Mouse (Mus musculus) MEL (cell line): ENCODE data around the gene Tcirg1. TPM values are rescaled to one million over a fixed set of nuclear protein-coding genes. Genes with fewer than 3 reads are reported as not detected.
A peak's percentile ranks its signal among the peaks of the same experiment; 100 is the strongest.

Experiments used
- DNase-seq: peaks from one replicate; pipeline ENCODE4 v3.0.0; 2011; ENCODE audit warnings: low read depth, low spot score
- H3K27ac ChIP-seq: 2 replicates; pipeline ENCODE4 v1.5.1; 2012; ENCODE audit warnings: low read depth, mild to moderate bottlenecking, control low read depth, low read length, moderate library complexity; ENCODE audit not compliant: control insufficient read depth
- H3K27me3 ChIP-seq, 2 experiments: fragments of 150-350 bp in 1 of 2; sonication (generic) in 1 of 2; 2 replicates each; pipeline ENCODE4 v1.6.1; 2012; ENCODE audit warnings: low read length in 2 of 2, mild to moderate bottlenecking in 2 of 2, improper control_type of control experiment in 1 of 2, moderate library complexity in 1 of 2; ENCODE audit not compliant: insufficient read depth in 2 of 2, control insufficient read depth in 1 of 2
- H3K36me3 ChIP-seq, 2 experiments: 2 replicates each; pipeline ENCODE4 v1.6.1; 2012 to 2014; ENCODE audit warnings: low read length in 2 of 2, improper control_type of control experiment in 1 of 2, inconsistent platforms in 1 of 2, mild to moderate bottlenecking in 1 of 2; ENCODE audit not compliant: insufficient read depth in 2 of 2, control insufficient read depth in 1 of 2
- H3K4me1 ChIP-seq, 2 experiments: fragments of 150-350 bp in 1 of 2; sonication (generic) in 1 of 2; 2 replicates each; pipeline ENCODE4 v1.6.1; 2012; ENCODE audit warnings: low read length in 2 of 2, improper control_type of control experiment in 1 of 2, mild to moderate bottlenecking in 1 of 2; ENCODE audit not compliant: insufficient read depth in 2 of 2, control insufficient read depth in 1 of 2
- H3K4me3 ChIP-seq, 2 experiments: fragments of 150-350 bp in 1 of 2; sonication (generic) in 1 of 2; 2 replicates each; pipeline ENCODE4 v1.5.1; 2012; ENCODE audit warnings: low read depth in 2 of 2, low read length in 2 of 2, mild to moderate bottlenecking in 2 of 2, moderate library complexity in 2 of 2, control low read depth in 1 of 2, improper control_type of control experiment in 1 of 2; ENCODE audit not compliant: control insufficient read depth in 1 of 2, insufficient read depth in 1 of 2
- H3K79me2 ChIP-seq: 2 replicates; pipeline ENCODE4 v1.6.1; 2012; ENCODE audit warnings: mild to moderate bottlenecking, low read length, moderate library complexity; ENCODE audit not compliant: control insufficient read depth, poor library complexity, insufficient read depth
- H3K9ac ChIP-seq: 2 replicates; pipeline ENCODE4 v1.6.1; 2012; ENCODE audit warnings: low read depth, mild to moderate bottlenecking, control low read depth, low read length, moderate library complexity; ENCODE audit not compliant: control insufficient read depth, poor library complexity, severe bottlenecking
- H3K9me3 ChIP-seq: fragments of 150-350 bp; sonication (generic); replicated peaks from 2 replicates; pipeline ENCODE4 v1.6.1; 2012; ENCODE audit warnings: mild to moderate bottlenecking, low read length, improper control_type of control experiment, moderate library complexity; ENCODE audit not compliant: insufficient read depth
- BHLHE40 ChIP-seq: IDR thresholded peaks from 2 replicates; pipeline ENCODE4 v1.6.1; 2012; ENCODE audit warnings: low read depth, mild to moderate bottlenecking, inconsistent platforms, low read length, improper control_type of control experiment, borderline replicate concordance
- CHD1 ChIP-seq: IDR thresholded peaks from 2 replicates; pipeline ENCODE4 v1.6.1; 2012; ENCODE audit warnings: low read depth, mild to moderate bottlenecking, inconsistent platforms, low read length, improper control_type of control experiment
- CHD2 ChIP-seq: IDR thresholded peaks from 2 replicates; pipeline ENCODE4 v1.6.1; 2011; ENCODE audit warnings: low read length, improper control_type of control experiment
- CTCF ChIP-seq, 3 experiments: IDR thresholded peaks in 2 of 3; conservative IDR thresholded peaks in 1 of 3; 2 replicates each; pipeline ENCODE4 v1.5.1; 2011 to 2012; ENCODE audit warnings: low read length in 3 of 3, low read depth in 2 of 3, mild to moderate bottlenecking in 2 of 3, improper control_type of control experiment in 1 of 3, inconsistent platforms in 1 of 3, mixed read lengths in 1 of 3, moderate library complexity in 1 of 3; ENCODE audit not compliant: control insufficient read depth in 1 of 3, insufficient read depth in 1 of 3, poor library complexity in 1 of 3, severe bottlenecking in 1 of 3
- EP300 ChIP-seq, 2 experiments: IDR thresholded peaks; 2 replicates each; pipeline ENCODE4 v1.6.1; 2011; ENCODE audit warnings: improper control_type of control experiment in 2 of 2, low read length in 2 of 2, low read depth in 1 of 2, mild to moderate bottlenecking in 1 of 2
- ETS1 ChIP-seq: IDR thresholded peaks from 2 replicates; pipeline ENCODE4 v1.6.1; 2012; ENCODE audit warnings: low read depth, mild to moderate bottlenecking, inconsistent platforms, low read length, improper control_type of control experiment, moderate library complexity
- GATA1 ChIP-seq: IDR thresholded peaks from 2 replicates; pipeline ENCODE4 v1.6.1; 2011; ENCODE audit warnings: low read depth, low read length, improper control_type of control experiment
- JUND ChIP-seq: IDR thresholded peaks from 2 replicates; pipeline ENCODE4 v1.6.1; 2011; ENCODE audit warnings: low read depth, mild to moderate bottlenecking, improper control_type of control experiment, low read length
- MAX ChIP-seq: IDR thresholded peaks from 2 replicates; pipeline ENCODE4 v1.6.1; 2011; ENCODE audit warnings: low read length, improper control_type of control experiment
- MAZ ChIP-seq: IDR thresholded peaks from 2 replicates; pipeline ENCODE4 v1.6.1; 2012; ENCODE audit warnings: low read depth, mild to moderate bottlenecking, inconsistent platforms, low read length, improper control_type of control experiment
- MEF2A ChIP-seq: IDR thresholded peaks from 2 replicates; pipeline ENCODE4 v1.6.1; 2014; ENCODE audit warnings: low read depth, mild to moderate bottlenecking, inconsistent platforms, low read length, improper control_type of control experiment; ENCODE audit not compliant: poor library complexity, insufficient replicate concordance, severe bottlenecking; ENCODE audit errors: extremely low read depth
- MYB ChIP-seq: IDR thresholded peaks from 2 replicates; pipeline ENCODE4 v1.6.1; 2011; ENCODE audit warnings: mild to moderate bottlenecking, low read depth, low read length, improper control_type of control experiment
- NELFE ChIP-seq: IDR thresholded peaks from 2 replicates; pipeline ENCODE4 v1.6.1; 2011; ENCODE audit warnings: low read depth, low read length, improper control_type of control experiment
- NRF1 ChIP-seq: IDR thresholded peaks from 2 replicates; pipeline ENCODE4 v1.6.1; 2014; ENCODE audit warnings: low read depth, mild to moderate bottlenecking, inconsistent platforms, low read length, improper control_type of control experiment, moderate library complexity; ENCODE audit not compliant: poor library complexity, insufficient read depth, severe bottlenecking
- POLR2A ChIP-seq, 2 experiments: IDR thresholded peaks; 2 replicates each; pipeline ENCODE4 v1.6.1; 2011 to 2012; ENCODE audit warnings: low read length in 2 of 2, mild to moderate bottlenecking in 2 of 2, control low read depth in 1 of 2, improper control_type of control experiment in 1 of 2, low read depth in 1 of 2, moderate library complexity in 1 of 2; ENCODE audit not compliant: control insufficient read depth in 1 of 2, insufficient read depth in 1 of 2, poor library complexity in 1 of 2
- POLR2AphosphoS2 ChIP-seq: IDR thresholded peaks from 2 replicates; pipeline ENCODE4 v1.6.1; 2011; ENCODE audit warnings: low read length, improper control_type of control experiment
- POLR2AphosphoS5 ChIP-seq: IDR thresholded peaks from 2 replicates; pipeline ENCODE4 v1.6.1; 2012; ENCODE audit warnings: low read depth, borderline replicate concordance, mild to moderate bottlenecking, inconsistent platforms, low read length, moderate library complexity, mixed read lengths
- RAD21 ChIP-seq: IDR thresholded peaks from 2 replicates; pipeline ENCODE4 v1.6.1; 2011; ENCODE audit warnings: mild to moderate bottlenecking, low read depth, low read length, improper control_type of control experiment
- RCOR1 ChIP-seq: IDR thresholded peaks from 2 replicates; pipeline ENCODE4 v1.6.1; 2012; ENCODE audit warnings: low read depth, mild to moderate bottlenecking, inconsistent platforms, low read length, improper control_type of control experiment
- SIN3A ChIP-seq: IDR thresholded peaks from 2 replicates; pipeline ENCODE4 v1.6.1; 2012; ENCODE audit warnings: low read length, improper control_type of control experiment, inconsistent platforms
- SMC3 ChIP-seq: IDR thresholded peaks from 2 replicates; pipeline ENCODE4 v1.6.1; 2011; ENCODE audit warnings: low read depth, low read length, improper control_type of control experiment
- TAL1 ChIP-seq: IDR thresholded peaks from 2 replicates; pipeline ENCODE4 v1.6.1; 2012; ENCODE audit warnings: mild to moderate bottlenecking, inconsistent platforms, low read length, moderate library complexity, mixed read lengths
- TBP ChIP-seq: IDR thresholded peaks from 2 replicates; pipeline ENCODE4 v1.8.0; 2011; ENCODE audit warnings: low read depth, low read length, improper control_type of control experiment
- TCF12 ChIP-seq: IDR thresholded peaks from 2 replicates; pipeline ENCODE4 v1.6.1; 2014; ENCODE audit warnings: low read depth, mild to moderate bottlenecking, inconsistent platforms, low read length, improper control_type of control experiment, moderate library complexity
- USF1 ChIP-seq: IDR thresholded peaks from 2 replicates; pipeline ENCODE4 v1.6.1; 2014; ENCODE audit warnings: low read depth, mild to moderate bottlenecking, inconsistent platforms, low read length, improper control_type of control experiment, moderate library complexity
- USF2 ChIP-seq, 2 experiments: IDR thresholded peaks; 2 replicates each; pipeline ENCODE4 v1.6.1; 2011 to 2012; ENCODE audit warnings: improper control_type of control experiment in 2 of 2, low read length in 2 of 2, borderline replicate concordance in 1 of 2, inconsistent platforms in 1 of 2, low read depth in 1 of 2, mild to moderate bottlenecking in 1 of 2; ENCODE audit not compliant: insufficient read depth in 1 of 2
- ZC3H11A ChIP-seq: IDR thresholded peaks from 2 replicates; pipeline ENCODE4 v1.6.1; 2012; ENCODE audit warnings: low read depth, mild to moderate bottlenecking, inconsistent platforms, low read length, improper control_type of control experiment
- ZKSCAN1 ChIP-seq: IDR thresholded peaks from 2 replicates; pipeline ENCODE4 v1.6.1; 2012; ENCODE audit warnings: low read depth, mild to moderate bottlenecking, inconsistent platforms, low read length, improper control_type of control experiment, moderate library complexity
- ZMIZ1 ChIP-seq: IDR thresholded peaks from 2 replicates; pipeline ENCODE4 v1.6.1; 2012; ENCODE audit warnings: low read depth, mild to moderate bottlenecking, inconsistent platforms, low read length, improper control_type of control experiment, moderate library complexity
- ZNF384 ChIP-seq: IDR thresholded peaks from 2 replicates; pipeline ENCODE4 v1.6.1; 2012; ENCODE audit warnings: low read depth, mild to moderate bottlenecking, inconsistent platforms, low read length, improper control_type of control experiment
- polyA plus RNA-seq, 2 experiments: library from polyadenylated mRNA; stranded (reverse) in 1 of 2; unstranded in 1 of 2; fragments of >175 nt in 1 of 2; fragments of >200 nt in 1 of 2; gene quantifications; 2 replicates each; pipeline versions ENCODE4 v1.2.1 to v1.2.4; 2012; ENCODE audit warnings: low replicate concordance in 2 of 2, low read depth in 1 of 2; ENCODE audit not compliant: insufficient read length in 2 of 2, insufficient read depth in 1 of 2, missing spikeins in 1 of 2
- total RNA-seq: library from RNA; depleted of rRNA; stranded (reverse); fragments of 300-350 nt; gene quantifications from 2 replicates; pipeline ENCODE4 v1.2.3, GENCODE M21; 2012

Gene Tcirg1
- total and polyA plus RNA-seq, 3 experiments = 21.4 to 32.6 TPM; not detected in 1

- TF ChIP-seq GATA1 = peak; percentile 36; the same call in 1 of the 2 replicates
- TF ChIP-seq SMC3 = no peak
- no peak for TF ChIP-seq TAL1
- no peak for TF ChIP-seq USF2 (IDR thresholded peaks at IDR 0.05; ENCODE audit: borderline replicate concordance in 1 of 2, insufficient read depth in 1 of 2, low read depth in 1 of 2, low read length in 2 of 2)
- peak; percentile 93 for TF ChIP-seq MAZ
- peak; percentile 86 for TF ChIP-seq ZMIZ1
- no peak for TF ChIP-seq ZC3H11A
- peak; percentile 88 for TF ChIP-seq NELFE
- peak; percentile 52; the same call in 1 of the 2 replicates for TF ChIP-seq MAX
- TF ChIP-seq MYB = no peak
- TF ChIP-seq ZKSCAN1 = no peak
- peak; percentile 94 for TF ChIP-seq POLR2AphosphoS2
- peak; percentile 17; the same call in 1 of the 2 replicates for TF ChIP-seq ETS1
- no peak; the same call in 1 of the 2 replicates for TF ChIP-seq POLR2AphosphoS5
- TF ChIP-seq RCOR1 = no peak
- TF ChIP-seq USF1 = peak; percentile 63
- TF ChIP-seq BHLHE40 = no peak
- no peak; the same call in 1 of the 2 replicates for TF ChIP-seq RAD21
- TF ChIP-seq MEF2A = no peak
- TF ChIP-seq, all 39 proteins: peak for 23
Measured at GRCm38 (mm10) chr19:3912337-3913204, 5.6 kb upstream of the Tcirg1 start, which contains the start of gene Ndufs8 (continued).

GRCm38 (mm10) chr19:3910206-3910605 lies 3.3 kb upstream of the Tcirg1 start:
- no peak for DNase-seq
- Histone ChIP-seq H3K36me3 (peaks cover 0 to 21% of the 10 kb centered on the region in 2 experiments; a peak in 2 of 4 replicates), H3K4me3 (no peak overlapping the region), H3K9me3 (no peaks in the 10 kb centered on the region), H3K27me3 (no peaks in the 10 kb centered on the region), H3K27ac (no peak overlapping the region), H3K79me2 (peaks cover 14% of the 10 kb centered on the region), H3K9ac (no peak overlapping the region)
- TF ChIP-seq CHD1 = no peak
- TF ChIP-seq ZNF384 = no peak
- no peak for TF ChIP-seq CHD2
- no peak for TF ChIP-seq EP300 (IDR thresholded peaks at IDR 0.05; ENCODE audit: low read depth in 1 of 2, low read length in 2 of 2)
- TF ChIP-seq USF2 (IDR thresholded peaks at IDR 0.05; ENCODE audit: borderline replicate concordance in 1 of 2, insufficient read depth in 1 of 2, low read depth in 1 of 2, low read length in 2 of 2) = no peak
- no peak for TF ChIP-seq USF1
- no peak for TF ChIP-seq MAX
- no peak for TF ChIP-seq TBP
- TF ChIP-seq NELFE = no peak
- no peak for TF ChIP-seq CTCF (IDR thresholded peaks at IDR 0.05 in 2 of 3, conservative IDR thresholded peaks at IDR 0.05 in 1 of 3; ENCODE audit: control insufficient read depth in 1 of 3, insufficient read depth in 1 of 3, low read depth in 2 of 3, low read length in 3 of 3, poor library complexity in 1 of 3, severe bottlenecking in 1 of 3)
- TF ChIP-seq TCF12 = no peak
- no peak for TF ChIP-seq ZKSCAN1
- TF ChIP-seq GATA1 = no peak
- no peak for TF ChIP-seq NRF1
- TF ChIP-seq POLR2A (IDR thresholded peaks at IDR 0.05; ENCODE audit: control insufficient read depth in 1 of 2, insufficient read depth in 1 of 2, low read depth in 1 of 2, low read length in 2 of 2, poor library complexity in 1 of 2) = no peak
- TF ChIP-seq BHLHE40 = no peak
- TF ChIP-seq SIN3A = no peak
- TF ChIP-seq JUND = no peak
- TF ChIP-seq, all 39 proteins: peak for 0
- H3K4me1 ChIP-seq = peaks cover 0 to 39% of the 10 kb centered on the region in 2 experiments; a peak in 3 of 4 replicates
